Mouse (Mus musculus) 416B (cell line): ENCODE data around the gene St6galnac5.

ENCODE experiments used
- DNase-seq: peaks from one replicate; pipeline ENCODE4 v3.0.0; 2011; ENCODE audit warnings: low read depth

St6galnac5 gene

DNA sequence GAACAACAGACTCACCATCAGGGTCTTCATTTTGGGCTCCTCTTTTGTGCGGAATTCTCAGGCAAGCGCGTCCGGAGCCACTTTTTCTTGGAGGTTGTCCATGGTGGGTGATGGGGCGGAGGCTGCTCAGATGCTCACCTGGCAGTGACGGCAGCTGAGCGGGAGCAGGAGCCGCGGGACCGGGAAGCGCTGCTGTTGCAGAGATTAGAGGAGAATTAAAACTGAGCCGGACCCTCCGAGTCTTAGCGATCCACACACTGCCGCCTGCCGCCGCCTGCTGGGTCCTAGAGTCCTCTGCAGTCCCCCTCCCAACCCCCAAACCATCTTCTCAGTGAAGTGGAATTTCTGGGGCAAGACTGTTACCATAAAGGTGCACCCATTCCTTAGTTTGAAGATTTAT, at the start of gene St6galnac5:
Gene St6galnac5 (minus strand): TSS at position 259 of the 400 bp plus-strand sequence.
- no peak for DNase-seq

DNA sequence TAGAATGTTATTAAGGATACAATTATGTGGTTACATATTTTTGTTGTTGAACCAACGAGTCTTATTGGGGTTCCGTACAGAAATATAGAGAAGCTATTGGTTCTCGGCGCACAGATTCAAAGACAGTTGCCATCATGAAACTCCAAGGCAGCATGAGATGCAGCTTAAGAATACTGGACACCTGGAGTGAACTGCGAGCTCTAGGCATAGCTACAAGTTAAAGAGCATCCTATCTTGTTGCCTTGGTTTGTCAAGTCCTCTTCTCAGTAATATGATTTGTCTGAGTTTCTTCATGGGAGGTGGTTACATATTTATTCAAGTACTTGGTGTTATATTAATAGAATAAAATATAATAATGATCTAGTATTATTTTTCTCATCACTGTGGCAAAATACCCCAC, 48.7 kb upstream of the St6galnac5 start:
- no peak for DNase-seq

DNA sequence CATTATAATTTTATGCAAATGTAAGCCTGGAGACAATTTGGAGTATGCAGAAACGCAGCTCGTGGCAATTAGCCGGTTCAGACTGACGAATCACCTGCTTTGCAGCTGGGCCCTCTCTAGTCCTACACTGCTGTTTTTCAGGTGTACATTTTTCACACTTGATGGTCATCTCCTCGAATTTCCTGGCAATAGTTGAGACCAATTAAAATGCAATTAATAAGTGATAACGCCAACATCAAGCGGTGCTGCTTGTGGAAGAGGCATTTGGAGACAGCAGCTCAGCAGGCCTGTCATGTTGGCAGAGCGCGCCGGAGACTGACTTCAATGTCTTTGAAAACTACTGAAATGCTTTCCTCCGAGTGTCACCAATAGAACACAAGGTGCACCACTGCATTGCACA, 42.0 kb upstream of the St6galnac5 start:
- DNase-seq, result no peak

DNA sequence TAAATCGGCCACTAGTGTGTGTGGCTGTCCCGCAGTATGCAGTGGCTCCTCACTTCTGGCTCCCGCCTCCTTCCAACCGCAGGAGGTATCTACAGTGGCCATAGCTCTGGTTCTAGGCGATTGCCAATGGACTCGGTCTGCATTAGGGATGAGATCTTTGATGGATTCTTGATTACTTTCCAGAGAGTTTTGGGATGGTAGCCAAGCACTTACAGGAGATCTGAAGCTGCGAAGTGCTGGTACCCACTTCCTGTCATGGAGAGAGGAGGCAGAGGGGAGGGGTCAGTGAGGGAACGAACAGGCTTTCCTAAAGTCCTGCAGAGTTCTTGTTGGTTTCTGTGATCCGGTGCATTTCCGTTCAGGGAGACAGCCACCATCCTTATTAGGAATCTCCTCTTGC, 36.0 kb upstream of the St6galnac5 start:
- DNase-seq, result no peak

DNA sequence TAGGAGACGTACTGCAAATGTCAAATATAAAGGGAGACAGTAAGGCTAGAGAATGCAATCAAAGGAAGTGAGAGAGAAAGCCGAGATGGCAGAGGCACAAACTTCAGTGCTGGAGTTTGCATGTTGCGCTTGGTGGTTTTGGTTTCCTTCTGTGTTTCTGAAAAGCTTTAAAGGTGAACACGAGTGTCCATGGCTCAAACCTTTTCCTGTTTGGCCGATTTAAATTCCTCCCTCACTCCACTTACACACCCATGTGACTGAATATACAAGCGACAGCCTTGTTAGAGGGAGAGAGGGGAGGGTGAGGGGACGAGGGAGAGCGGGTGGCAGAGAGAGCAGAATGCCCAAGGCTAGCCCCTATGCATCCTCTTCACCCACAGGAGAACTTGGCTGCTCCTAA, 34.3 kb upstream of the St6galnac5 start:
- DNase-seq, result no peak

DNA sequence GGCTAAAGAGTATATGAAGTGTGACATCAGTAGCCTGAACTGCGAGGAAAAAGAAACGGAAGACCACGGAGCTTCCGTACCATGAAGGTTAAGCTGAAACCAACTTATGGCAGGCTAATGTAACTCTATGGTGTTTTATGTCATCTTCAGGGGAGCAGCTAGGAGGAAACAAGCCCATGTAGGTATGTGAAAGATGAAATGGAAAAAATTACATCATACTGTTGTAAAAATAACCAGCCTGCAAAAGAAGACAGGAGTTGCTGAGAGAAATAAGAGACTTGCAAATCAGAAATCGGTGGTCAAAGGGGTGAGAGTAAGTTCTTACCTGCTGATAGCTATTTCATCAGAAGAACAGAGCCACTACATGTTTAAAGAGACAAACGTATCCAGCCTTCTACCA, 24.8 kb upstream of the St6galnac5 start:
- no peak for DNase-seq

DNA sequence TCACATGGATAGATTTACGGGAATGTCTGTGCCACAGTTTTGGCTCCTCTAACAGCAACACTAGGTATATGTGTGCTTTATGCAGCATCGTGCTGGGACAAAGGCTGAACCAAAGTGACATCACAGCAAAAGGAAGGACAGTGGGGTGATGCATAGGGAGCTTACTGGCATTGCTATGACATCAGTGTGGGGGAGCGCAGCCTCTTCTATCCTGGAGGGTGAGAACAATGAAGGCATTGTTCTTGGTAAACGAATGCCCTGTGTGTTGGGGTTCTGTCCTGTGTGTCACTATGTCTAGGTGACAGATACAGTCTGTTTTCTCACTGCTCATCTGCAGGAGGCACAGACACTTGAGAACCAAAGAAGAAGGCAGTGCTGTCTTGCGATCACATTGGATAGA, 16.9 kb upstream of the St6galnac5 start:
- DNase-seq, result no peak

DNA sequence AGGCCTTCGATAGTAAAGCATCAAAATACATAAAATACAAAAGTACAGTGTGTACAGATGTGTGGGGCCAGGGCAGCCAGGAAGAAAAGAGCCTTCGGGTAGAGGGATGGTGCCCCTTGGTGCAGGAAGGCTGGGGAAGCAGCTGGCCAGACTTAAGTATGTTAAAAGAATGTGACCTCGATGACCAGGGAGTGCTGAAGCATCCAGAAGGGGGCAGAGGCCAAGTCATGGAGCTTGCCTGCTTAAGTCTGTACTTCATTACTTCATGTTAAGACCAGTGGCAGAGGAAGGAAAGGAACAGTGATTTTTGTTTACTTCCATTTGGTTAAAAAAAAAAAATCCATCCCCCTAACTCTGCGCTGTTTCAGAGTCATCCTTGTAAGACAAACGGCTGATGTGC, 16.1 kb upstream of the St6galnac5 start:
- no peak for DNase-seq

DNA sequence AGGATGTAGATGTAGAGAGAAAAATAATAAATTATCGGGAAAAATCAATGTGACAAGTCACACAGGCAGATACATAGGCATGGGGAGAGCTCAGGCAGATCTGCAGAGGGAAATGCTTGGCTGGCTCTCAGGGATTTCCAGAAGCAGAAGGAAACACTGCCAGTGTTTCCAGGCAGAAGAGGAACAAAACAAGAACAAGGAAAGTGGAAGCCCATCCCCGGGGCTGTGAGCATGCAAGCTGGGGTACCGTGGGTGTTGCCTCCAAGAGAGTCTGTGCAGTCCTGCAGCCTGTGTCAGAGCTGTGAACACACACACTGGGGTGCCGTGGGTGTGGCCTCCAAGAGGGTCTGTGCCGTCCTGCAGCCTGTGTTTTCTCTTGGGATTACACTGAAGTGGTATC, 11.6 kb upstream of the St6galnac5 start:
- no peak for DNase-seq

DNA sequence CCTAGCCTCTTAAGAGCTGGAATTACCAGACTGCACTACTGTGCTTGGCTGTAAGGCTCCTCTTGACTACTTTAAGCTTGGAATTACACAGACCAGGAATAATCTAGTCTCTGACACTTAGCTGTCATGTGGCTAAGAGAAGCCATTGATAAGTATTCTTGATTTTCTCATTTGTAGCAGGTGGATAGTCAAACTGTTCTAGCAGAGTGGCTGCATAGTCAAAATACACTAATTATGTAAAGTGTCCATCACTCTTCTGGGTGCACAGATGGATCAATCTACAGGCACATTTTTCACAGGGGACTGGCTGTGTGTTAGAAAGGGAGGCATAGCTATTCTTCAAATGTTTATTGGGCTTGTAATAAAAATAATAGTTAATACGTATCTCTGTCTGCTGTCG, 8.7 kb upstream of the St6galnac5 start:
- DNase-seq, result no peak

DNA sequence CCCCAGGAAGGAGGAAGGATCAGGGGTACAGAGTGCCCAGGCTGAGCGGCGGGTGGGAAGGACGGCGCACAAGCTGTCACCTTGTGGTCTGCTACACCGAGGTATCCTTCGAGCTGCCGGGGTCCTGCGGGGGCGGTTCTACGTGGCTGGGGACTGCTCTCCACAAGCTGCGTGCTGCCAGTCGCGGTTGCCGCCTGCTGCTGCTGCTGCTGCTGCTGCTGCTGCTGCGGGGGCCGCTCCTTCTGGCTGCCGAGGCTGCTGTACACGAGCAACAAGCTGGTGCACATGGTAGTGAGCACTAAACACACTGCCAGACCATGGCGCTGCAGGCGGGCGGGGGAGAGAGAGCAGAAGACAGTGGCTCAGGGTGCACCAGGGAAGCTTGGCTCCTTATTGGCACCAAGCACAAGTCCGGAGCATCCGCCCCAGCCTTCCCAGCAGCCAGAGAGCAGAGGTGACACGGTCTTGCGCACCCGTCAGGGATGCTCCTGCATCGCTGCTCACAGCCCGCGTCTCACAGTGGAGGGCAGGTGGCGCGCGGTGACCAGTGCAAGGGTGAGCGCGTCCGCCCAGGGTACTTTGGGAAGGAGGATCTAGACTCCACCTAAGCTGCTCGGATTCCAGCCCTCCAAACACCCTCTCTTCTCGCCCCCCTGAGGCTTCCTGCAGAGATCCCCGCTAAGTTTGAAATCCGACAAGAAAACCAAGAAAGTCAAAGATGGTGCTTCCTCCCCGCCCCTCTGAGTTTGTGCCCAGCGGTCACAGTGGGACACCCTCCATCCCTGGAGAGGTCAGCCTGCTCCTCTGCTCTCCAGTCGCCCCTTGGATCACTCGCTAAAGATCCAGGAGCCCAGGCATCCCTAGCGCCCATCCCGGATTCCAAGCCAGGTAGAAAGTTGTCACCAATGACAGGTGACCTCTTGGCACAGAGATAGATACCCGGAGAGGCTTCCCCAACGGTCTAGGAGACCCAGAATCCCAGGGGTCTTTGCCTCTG, 770 bp downstream of the St6galnac5 start:
- no peak for DNase-seq

DNA sequence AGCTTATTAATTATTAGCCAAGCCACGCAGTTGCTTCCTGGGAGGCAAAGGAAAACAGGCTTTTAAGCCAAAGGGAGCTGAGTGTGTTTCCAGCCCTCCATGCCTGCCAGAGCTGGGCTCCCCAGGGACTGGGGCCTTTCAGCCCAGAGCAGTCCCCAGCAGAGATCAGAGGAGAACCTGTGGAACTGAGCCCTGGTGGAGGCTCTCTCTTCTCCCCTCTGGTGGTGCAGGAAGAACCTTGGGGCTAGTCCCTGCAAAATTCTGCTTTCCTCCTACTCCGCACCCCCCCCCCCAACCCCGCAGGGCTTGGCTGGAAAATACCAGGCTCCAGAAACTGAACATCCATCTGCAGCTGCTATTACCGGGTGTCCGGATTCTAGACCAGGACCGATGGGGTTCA, 1.6 kb downstream of the St6galnac5 start:
- DNase-seq, result no peak

DNA sequence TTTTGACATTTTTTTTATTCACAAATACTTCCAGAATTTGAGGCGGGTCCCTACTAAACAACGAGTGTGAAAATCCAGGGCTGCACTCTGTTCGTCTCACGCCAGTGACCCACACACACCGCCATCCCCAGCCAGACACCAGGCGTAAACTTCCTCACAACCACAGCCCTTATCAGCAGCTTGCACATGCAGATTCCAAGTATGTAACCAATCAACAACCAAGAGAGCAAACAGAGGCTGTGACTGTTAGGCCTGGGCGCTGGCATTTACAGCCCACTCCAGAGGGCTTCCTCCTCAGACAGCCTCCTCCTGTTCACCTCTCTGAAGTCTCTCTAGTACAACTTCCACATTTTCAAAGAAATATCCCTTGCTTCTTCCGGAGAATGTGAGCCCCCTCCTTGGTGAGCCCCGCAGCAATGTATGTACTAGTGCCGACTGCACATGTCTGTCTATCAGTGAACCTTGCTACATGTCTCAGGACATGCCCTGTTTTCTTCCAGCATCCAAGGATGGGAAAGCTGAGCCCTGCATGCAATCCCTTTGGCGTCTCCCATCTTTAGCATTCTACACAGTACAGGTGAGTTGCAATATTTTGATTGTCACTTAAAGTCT, 2.5 kb downstream of the St6galnac5 start:
- no peak for DNase-seq

DNA sequence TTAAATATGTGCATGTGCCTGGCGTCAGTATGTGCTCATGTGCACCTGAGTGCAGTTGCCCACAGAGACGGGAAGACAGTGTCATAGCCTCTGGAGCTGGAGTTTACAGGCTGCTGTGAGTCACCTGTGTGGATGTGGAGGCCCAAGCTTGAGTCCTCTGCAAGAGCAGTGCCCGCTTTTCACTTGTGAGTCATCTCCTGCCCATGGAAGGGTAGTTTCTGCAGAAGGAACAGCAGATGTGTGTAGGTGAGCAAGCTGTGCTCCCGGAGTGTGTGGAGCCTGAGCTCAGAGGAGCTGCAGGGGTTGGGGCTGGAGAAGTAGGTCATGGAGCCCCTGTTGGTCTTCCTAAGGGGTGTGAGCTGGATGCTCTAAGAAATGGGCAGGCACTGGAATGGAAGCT, 10.7 kb downstream of the St6galnac5 start:
- no peak for DNase-seq

DNA sequence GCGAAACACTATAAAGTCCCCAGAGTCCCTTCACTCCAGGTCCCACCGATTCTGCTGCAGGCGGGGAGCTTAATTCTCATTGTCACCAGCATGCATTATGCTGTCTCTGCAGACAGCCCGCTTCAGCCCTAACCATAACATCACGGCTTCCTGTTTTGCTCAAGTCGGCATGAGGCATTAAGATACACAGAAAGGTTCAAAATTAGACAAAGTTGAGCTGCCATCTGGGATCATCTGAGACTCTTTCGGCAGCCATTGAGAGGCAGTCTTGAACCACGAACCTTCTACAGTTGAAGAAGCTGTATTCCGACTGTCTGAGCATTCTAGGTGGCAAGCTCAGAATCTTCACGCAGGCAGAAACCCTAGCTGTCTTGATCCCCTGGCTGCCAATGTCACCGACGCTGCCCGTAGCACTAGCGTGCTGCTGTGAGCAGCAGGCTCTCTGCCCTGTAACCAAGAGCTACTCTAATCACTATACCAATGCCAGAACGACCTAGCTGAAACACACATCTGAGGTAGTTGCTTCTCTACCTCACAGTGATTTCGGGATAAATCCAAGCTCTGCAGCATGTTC, 12.2 kb downstream of the St6galnac5 start:
- DNase-seq, result no peak

DNA sequence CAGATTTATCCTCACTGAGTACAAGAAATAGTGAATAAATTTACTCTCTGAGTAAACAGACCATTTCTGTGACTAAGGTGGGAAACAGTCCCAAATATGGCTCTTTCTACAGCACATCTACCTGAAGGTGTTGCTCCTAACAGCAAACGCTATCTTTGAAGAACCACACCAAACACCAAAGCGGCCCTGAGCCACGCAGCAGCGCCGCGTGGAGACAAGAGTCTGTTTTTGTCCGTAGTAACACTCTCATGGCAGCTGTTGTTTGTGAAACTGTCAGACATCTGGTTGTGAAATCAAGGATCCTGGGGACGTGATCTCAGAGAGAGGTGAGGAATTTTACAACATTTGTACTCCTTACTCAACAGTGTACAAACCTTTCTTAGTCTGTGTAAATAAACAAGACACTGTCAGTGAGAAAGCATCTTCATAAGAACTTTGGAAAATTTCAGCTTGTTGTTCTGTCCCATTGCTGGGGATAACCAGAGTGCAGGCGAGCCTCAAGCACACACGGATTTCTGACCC, 20.1 kb downstream of the St6galnac5 start:
- no peak for DNase-seq

DNA sequence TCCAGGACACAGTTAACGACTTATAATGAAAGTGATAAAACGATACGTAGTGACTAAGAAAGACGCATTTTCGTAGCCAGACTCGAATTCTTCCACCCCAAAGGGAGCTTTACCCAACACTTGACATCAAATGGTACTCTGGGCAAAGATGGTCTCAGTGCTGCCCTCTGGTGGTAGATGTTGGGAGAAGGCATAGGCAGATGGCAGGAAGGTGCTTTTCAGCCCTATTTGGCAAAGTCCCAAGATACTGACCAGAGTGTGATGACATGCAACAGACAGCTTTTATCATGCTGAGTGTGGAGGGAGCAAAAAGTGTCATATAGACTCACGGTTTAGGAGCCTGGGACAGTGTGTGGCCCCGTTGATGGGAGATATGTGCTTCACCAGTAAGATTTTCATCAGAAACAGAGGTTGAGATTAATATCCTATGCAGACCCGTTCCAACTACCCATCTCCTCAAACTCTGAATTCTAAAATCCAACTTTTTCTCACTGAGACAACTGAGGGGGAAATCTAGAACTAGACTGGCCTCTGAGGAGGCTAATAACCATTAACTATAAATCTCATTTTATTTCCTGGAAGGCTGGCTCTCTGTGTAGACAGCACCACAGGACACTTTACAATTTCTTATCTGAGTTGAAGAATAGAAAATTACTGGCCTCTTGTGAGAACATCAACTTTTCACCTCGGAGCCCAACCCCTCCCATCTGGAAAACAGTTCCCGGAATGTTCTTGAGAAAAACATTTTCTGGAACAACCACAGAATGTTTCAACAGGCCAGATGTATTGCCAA, 23.5 kb downstream of the St6galnac5 start:
- peak; percentile 23 for DNase-seq

DNA sequence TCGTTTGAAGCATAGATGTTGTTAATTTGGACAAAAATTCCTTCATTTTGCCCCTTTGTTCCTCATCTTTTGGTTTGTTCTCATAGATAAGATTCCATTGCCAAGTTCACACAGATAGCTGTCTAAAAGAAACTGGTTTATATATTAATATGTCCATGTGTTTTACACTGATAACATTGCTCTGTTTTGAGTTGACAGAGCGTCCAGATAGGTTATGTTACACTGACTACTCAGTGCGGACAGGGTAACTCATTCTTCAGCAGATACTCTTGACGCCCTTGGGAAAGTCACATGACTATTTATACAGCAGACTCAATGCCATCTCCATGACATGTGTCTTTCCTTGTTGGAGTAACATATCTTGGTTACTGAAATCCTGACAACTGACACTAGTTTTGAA, 25.3 kb downstream of the St6galnac5 start:
- no peak for DNase-seq

DNA sequence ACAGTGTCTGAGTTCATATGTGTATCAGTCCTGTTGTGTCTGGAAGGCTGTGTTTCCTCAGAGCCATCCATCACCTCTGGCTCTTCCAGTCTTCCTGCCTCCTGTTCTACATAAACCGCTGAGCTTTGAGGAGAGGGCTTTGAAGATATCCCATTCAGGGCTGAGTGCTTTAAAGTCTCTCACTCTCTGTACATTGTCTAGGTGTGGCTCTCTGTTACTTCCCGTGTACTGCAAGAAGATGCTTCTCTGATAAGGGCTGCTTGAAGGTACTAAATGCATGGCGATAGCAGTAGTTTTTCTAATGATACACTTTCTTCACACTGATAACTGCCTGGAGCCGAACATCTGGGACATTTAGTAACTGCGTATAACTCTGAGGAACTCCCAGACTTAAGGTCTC, 26.0 kb downstream of the St6galnac5 start:
- DNase-seq, result no peak

DNA sequence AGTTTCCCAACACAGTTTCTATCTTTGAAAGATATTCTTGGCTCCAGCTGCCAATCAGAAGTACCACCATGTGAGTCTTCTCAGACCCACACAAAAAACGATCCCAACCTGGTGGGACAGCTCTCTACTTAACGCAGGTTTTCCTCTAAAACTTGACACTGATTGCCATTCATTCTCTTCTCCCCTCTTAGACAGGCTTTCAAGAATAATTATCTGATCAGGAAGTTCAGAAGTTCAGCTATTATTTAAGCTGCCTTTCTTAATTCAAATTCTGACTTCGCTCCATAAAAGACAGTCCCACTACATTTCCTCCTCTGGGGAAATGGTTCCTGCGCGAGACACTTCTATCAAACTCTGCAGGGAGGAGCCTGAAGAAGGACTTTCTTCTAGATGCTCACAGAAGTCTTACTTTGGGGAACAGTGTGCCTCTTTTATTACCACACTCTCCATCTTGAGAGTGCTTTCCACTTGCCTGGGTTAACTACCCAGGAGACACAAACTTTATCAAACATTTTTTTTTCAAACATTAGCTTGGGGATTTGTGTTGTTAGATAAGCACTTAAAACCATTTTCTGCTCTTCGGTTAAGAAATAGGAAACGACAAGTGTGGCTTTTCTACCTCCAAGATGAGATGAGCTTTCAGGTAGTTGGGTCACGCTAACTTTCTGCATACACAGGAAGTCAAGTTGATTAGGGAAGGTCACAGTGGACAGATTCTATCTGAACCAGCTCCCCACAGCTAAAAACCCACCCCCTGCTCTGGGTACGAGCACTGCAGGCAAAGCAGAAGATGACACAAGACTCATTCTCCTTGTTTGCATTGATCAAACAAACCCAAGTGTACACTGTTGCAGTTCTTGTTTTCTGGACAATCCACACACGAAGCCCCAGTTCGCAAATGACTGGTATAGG, 30.2 kb downstream of the St6galnac5 start:
- DNase-seq, result no peak

DNA sequence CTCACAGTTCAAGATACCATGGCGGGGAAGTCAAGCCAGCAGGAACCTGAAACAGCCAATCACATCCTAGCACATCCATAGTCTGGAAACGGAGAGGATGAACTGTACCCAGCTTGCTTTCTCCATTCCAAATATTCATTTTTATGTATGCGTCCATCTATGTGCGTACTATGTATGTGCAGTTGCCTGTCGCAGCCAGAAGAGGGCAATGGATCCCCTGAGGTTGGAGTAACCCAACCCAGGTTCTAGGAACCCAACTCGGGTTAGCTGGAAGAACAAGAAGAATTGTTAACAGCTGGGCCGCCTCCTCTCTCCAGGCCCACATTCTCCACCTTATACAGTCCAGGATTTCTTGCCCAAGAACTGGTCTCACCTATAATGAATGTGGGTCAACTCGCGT, 31.1 kb downstream of the St6galnac5 start:
- no peak for DNase-seq
